Mouse (Mus musculus) neural tube, embryonic 15.5 days (tissue): ENCODE data around the gene Krt1. TPM values are rescaled to one million over a fixed set of nuclear protein-coding genes. Genes with fewer than 3 reads are reported as not detected.

Experiments
- ATAC-seq: fragments of 200-750 bp; cut with Nextera tagmentation; 2 replicates; pipeline ENCODE4 v1.8.0; 2017; ENCODE audit warnings: mild to moderate bottlenecking, moderate TSS enrichment, moderate library complexity; ENCODE audit not compliant: low FRiP score
- H3K27ac ChIP-seq: fragments of 300-500 bp; sonication (generic); replicated peaks from 2 replicates; pipeline ENCODE4 v1.5.1; 2015; ENCODE audit warnings: mild to moderate bottlenecking, inconsistent platforms
- H3K27me3 ChIP-seq: fragments of 300-500 bp; sonication (generic); replicated peaks from 2 replicates; pipeline ENCODE4 v1.6.1; 2015; ENCODE audit warnings: inconsistent platforms
- H3K36me3 ChIP-seq: fragments of 300-500 bp; sonication (generic); 2 replicates; pipeline ENCODE4 v1.6.1; 2015; ENCODE audit warnings: inconsistent platforms
- H3K4me1 ChIP-seq: fragments of 300-500 bp; sonication (generic); 2 replicates; pipeline ENCODE4 v1.6.1; 2015; ENCODE audit warnings: inconsistent platforms
- H3K4me2 ChIP-seq: fragments of 300-500 bp; sonication (generic); 2 replicates; pipeline ENCODE4 v1.6.1; 2015; ENCODE audit warnings: inconsistent platforms, mild to moderate bottlenecking, moderate library complexity
- H3K4me3 ChIP-seq: fragments of 300-500 bp; sonication (generic); replicated peaks from 2 replicates; pipeline ENCODE4 v1.5.1; 2015; ENCODE audit warnings: mild to moderate bottlenecking, inconsistent platforms
- H3K9ac ChIP-seq: fragments of 300-500 bp; sonication (generic); replicated peaks from 2 replicates; pipeline ENCODE4 v1.6.1; 2015; ENCODE audit warnings: mild to moderate bottlenecking, inconsistent platforms
- H3K9me3 ChIP-seq: fragments of 300-500 bp; sonication (generic); replicated peaks from 2 replicates; pipeline ENCODE4 v1.6.1; 2016; ENCODE audit warnings: inconsistent platforms
- WGBS: fragments of 180-500 bp; shearing (Covaris S2); methylation state at CpG from one replicate; pipeline ENCODE4 v1.1.7; 2015; ENCODE audit warnings: mixed read lengths; 5-methylcytosine and 5-hydroxymethylcytosine counted together
- polyA plus RNA-seq: library from polyadenylated mRNA; unstranded; fragments of >200 nt; fragmentation: Nextera tagmentation; extraction: Ambion mirVana; gene quantifications from 2 replicates; pipeline ENCODE4 v1.2.1, GENCODE M21; 2015

Krt1 gene
- polyA plus RNA-seq: 11.9 and 16.9 TPM in 2 replicates

DNA sequence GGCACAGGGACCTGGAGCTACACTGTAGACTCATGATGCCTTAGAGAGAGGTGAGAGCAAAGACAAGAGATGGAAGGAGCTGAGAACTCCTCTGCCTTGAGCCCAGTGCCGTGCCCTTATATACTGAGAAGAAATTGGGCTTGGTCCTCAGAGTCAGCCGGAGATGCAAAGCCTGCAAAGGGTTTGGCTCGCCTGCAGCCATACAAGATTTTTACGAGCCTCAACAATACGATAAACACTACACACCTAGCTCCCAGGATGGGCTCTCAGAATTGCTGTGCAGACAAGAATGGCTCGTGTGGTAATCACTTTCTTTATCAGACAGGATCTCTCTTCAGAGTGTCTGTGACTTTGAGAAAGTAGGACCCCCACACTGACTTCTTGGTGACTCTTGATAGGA is at the start of gene Krt1:
TSS of gene Krt1 (minus strand) at position 101 of the 400 bp plus-strand sequence.
- Histone ChIP-seq H3K27ac (no peak within 1 kb of the TSS), H3K27me3 (peaks cover 11% of the 10 kb centered on the region; the same call in 1 of the 2 replicates), H3K9me3 (no peaks in the 10 kb centered on the region), H3K4me3 (no peak within 1 kb of the TSS), H3K9ac (no peak within 1 kb of the TSS), H3K4me2 (no peak within 1 kb of the TSS), H3K4me1 (peaks cover 16% of the 10 kb centered on the region), H3K36me3 (no peaks in the 10 kb centered on the region)
- ATAC-seq: no peak
- WGBS: 83% methylated on average over 6 of the region's 6 CpGs

DNA sequence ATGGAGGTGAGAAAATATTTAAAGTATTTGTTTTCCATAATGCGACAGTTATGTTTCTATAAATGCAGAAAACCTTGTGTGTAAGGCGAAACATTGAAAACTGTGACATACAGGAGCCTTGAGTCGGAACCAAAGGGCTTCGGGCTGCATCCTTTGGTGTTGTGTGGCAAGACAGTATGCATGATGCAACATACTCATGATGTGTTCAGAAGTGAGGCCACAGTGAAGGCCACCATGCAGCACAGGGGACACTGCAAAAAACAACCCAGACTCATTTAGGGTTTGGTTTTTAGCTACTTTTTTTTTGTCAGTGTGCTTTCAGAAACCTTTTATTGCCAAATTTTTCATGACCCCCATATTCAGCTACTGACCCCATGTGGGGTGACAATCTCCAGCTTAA is 44.6 kb upstream of the Krt1 start:
- no peaks in the 10 kb centered on the region for H3K36me3 ChIP-seq
- no peak overlapping the region for H3K27ac ChIP-seq
- no peaks in the 10 kb centered on the region for H3K4me1 ChIP-seq
- no peak overlapping the region for H3K4me3 ChIP-seq
- no peak overlapping the region for H3K4me2 ChIP-seq
- ATAC-seq: no peak
- H3K9me3 ChIP-seq: no peaks in the 10 kb centered on the region
- no peak overlapping the region for H3K9ac ChIP-seq
- WGBS: 95% methylated on average over 4 of the region's 4 CpGs
- H3K27me3 ChIP-seq: no peaks in the 10 kb centered on the region

- Histone ChIP-seq H3K4me2 (no peak within 1 kb of the TSS), H3K4me3 (no peak within 1 kb of the TSS), H3K4me1 (no peaks in the 10 kb centered on the region), H3K9ac (no peak within 1 kb of the TSS), H3K27ac (no peak within 1 kb of the TSS), H3K9me3 (no peaks in the 10 kb centered on the region), H3K36me3 (no peaks in the 10 kb centered on the region), H3K27me3 (no peaks in the 10 kb centered on the region)
- ATAC-seq: no peak
- WGBS: 59% methylated on average over 4 of the region's 4 CpGs
These were observed 42.2 kb upstream of the Krt1 start, which contains the start of gene Krt76 for GRCm38 (mm10) chr15:101892820-101893219. TSS of gene Krt76 (minus strand) at chr15:101892920.

- 34% methylated on average over 11 of the region's 11 CpGs for WGBS
- Histone ChIP-seq H3K4me3 (no peak overlapping the region), H3K9me3 (no peaks in the 10 kb centered on the region), H3K4me1 (no peaks in the 10 kb centered on the region), H3K36me3 (no peaks in the 10 kb centered on the region), H3K4me2 (no peak overlapping the region), H3K27me3 (no peaks in the 10 kb centered on the region), H3K9ac (no peak overlapping the region), H3K27ac (no peak overlapping the region)
- ATAC-seq: no peak
These were observed 29.2 kb upstream of the Krt1 start for GRCm38 (mm10) chr15:101879776-101880175.

DNA sequence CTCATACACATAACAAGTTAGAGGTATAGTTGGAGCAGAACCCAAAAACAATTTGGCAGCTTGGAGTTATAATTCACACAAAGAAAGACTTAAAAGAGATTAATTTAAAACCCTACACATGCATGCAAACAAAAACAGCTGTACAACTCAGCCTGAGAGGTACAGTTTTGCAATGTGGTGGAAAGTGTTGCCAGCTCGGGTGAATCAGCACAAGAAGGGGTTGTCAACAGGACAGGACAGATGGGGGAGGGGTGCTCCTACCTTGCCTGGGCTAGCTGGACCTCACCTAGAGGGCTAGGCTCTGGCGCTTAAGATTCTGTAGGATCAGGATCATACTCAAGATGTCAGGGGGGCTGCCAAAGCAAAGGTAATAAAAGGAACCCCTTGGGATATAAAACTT is 27.4 kb upstream of the Krt1 start:
- WGBS: 65% methylated on average over 2 of the region's 2 CpGs
- H3K27me3 ChIP-seq: no peaks in the 10 kb centered on the region

DNA sequence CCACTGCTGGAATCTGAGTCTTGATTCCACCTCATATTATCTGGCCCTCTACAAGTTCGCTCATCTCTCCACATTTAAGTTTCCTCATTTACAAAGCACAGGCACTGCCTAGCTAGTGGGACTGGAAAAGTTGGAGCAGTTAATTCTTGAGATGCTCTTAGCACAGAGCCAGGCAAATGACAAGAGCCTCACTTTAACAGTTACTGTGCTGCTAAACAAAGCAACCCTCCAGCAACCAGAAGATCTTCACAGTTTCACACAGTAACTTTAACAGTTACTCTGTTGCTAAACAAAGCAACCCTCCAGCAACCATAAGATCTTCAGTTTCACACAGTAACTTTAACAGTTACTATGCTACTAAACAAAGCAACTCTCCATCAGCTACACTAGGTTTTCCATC is 23.8 kb upstream of the Krt1 start:
- H3K9ac ChIP-seq: no peak overlapping the region
- no peak for ATAC-seq
- WGBS: 85% methylated on average over 1 of the region's 1 CpGs

More for the DNA sequence above, 27.4 kb upstream of the Krt1 start:
- no peak overlapping the region for H3K27ac ChIP-seq
- ATAC-seq: no peak
- H3K36me3 ChIP-seq: no peaks in the 10 kb centered on the region
- H3K9ac ChIP-seq: no peak overlapping the region
- no peaks in the 10 kb centered on the region for H3K9me3 ChIP-seq
- H3K4me1 ChIP-seq: no peaks in the 10 kb centered on the region
- H3K4me3 ChIP-seq: no peak overlapping the region
- no peak overlapping the region for H3K4me2 ChIP-seq

DNA sequence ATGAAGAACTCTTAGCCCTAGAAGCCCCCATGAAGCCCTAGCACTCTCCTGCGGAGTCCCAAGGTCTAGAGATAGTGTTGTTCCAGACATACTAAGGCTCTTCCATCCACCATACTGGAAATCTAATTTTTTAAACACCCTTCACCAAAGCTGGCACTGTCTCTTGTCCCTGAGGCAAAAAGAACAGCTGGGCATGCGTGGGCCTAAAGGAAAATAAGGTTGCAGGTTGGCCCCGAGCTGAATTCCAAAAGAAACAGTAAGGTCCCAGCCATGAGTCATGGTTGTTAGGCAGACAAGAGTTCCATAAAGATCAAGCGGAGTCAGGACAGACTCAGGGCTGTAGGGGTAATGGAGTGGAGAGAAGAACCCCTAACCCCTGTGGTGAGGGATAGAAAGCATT is 22.6 kb upstream of the Krt1 start:
- Histone ChIP-seq H3K36me3 (no peaks in the 10 kb centered on the region), H3K27ac (no peak overlapping the region), H3K4me2 (no peak overlapping the region), H3K4me1 (peaks cover 9% of the 10 kb centered on the region; the same call in 1 of the 2 replicates), H3K4me3 (no peak overlapping the region), H3K9me3 (no peaks in the 10 kb centered on the region), H3K9ac (no peak overlapping the region), H3K27me3 (no peaks in the 10 kb centered on the region)
- no peak for ATAC-seq
- WGBS: 39% methylated on average over 4 of the region's 4 CpGs

More for the DNA sequence above, 23.8 kb upstream of the Krt1 start:
- Histone ChIP-seq H3K4me2 (no peak overlapping the region), H3K4me3 (no peak overlapping the region), H3K4me1 (peaks cover 5% of the 10 kb centered on the region; the same call in 1 of the 2 replicates), H3K36me3 (no peaks in the 10 kb centered on the region), H3K9me3 (no peaks in the 10 kb centered on the region), H3K27ac (no peak overlapping the region), H3K27me3 (no peaks in the 10 kb centered on the region)

- H3K4me2 ChIP-seq: no peak within 1 kb of the TSS
- peak; percentile 47 for ATAC-seq
- no peak within 1 kb of the TSS for H3K9ac ChIP-seq
- H3K27ac ChIP-seq: no peak within 1 kb of the TSS
- no peaks in the 10 kb centered on the region for H3K36me3 ChIP-seq
- no peaks in the 10 kb centered on the region for H3K27me3 ChIP-seq
- no peak within 1 kb of the TSS for H3K4me3 ChIP-seq
- H3K9me3 ChIP-seq: no peaks in the 10 kb centered on the region
- H3K4me1 ChIP-seq: peaks cover 9% of the 10 kb centered on the region; the same call in 1 of the 2 replicates
- 35% methylated on average over 6 of the region's 6 CpGs for WGBS
These were observed 18.8 kb upstream of the Krt1 start, which contains the start of gene Krt77 for GRCm38 (mm10) chr15:101869431-101869830. TSS of gene Krt77 (minus strand) at chr15:101869705.

GRCm38 (mm10) chr15:101866754-101867153 is 16.2 kb upstream of the Krt1 start:
- Histone ChIP-seq H3K36me3 (no peaks in the 10 kb centered on the region), H3K9me3 (no peaks in the 10 kb centered on the region), H3K4me3 (no peak overlapping the region), H3K4me2 (no peak overlapping the region), H3K9ac (no peak overlapping the region), H3K4me1 (peaks cover 9% of the 10 kb centered on the region; the same call in 1 of the 2 replicates), H3K27me3 (peaks cover 2% of the 10 kb centered on the region), H3K27ac (no peak overlapping the region)
- ATAC-seq: no peak
- WGBS: 83% methylated on average over 7 of the region's 7 CpGs

GRCm38 (mm10) chr15:101860421-101861130 is 10.0 kb upstream of the Krt1 start:
- peaks cover 20% of the 10 kb centered on the region for H3K4me1 ChIP-seq
- WGBS: 57% methylated on average over 13 of the region's 13 CpGs
- H3K27me3 ChIP-seq: peaks cover 41% of the 10 kb centered on the region
- peak overlapping the region; percentile 90 for H3K4me2 ChIP-seq
- H3K4me3 ChIP-seq: peak overlapping the region; percentile 48
- H3K9me3 ChIP-seq: no peaks in the 10 kb centered on the region
- H3K27ac ChIP-seq: no peak overlapping the region
- no peak overlapping the region for H3K9ac ChIP-seq
- no peaks in the 10 kb centered on the region for H3K36me3 ChIP-seq
- ATAC-seq: no peak

DNA sequence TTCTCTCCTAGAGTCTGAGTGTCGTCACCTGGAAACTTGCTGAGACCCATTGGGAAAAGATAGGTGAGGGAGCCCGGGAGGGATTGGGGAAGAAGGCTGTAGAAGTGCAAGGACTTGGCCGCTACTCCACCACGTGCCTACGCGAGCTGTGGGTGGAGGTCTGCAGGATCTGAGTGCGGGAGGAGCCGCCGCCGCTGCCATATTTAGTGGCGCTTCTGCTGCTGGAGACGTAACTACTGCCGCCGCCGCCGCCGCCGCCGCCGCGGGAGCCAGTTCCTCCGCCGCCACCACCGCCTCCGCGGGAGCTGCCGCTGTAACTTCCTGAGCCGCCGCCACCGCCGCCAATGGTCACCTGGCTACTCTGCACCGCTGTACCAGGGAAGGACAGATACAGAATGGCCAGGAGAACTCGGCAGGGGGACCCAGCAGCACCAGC is 9.2 kb upstream of the Krt1 start:
- ATAC-seq: peak; percentile 50; the same call in 1 of the 2 replicates
- H3K9ac ChIP-seq: peak overlapping the region; percentile 59
- H3K9me3 ChIP-seq: no peaks in the 10 kb centered on the region
- H3K4me3 ChIP-seq: peak overlapping the region; percentile 48
- no peaks in the 10 kb centered on the region for H3K36me3 ChIP-seq
- under 1% methylated on average over 33 of the region's 33 CpGs for WGBS
- H3K27ac ChIP-seq: no peak overlapping the region
- peak overlapping the region; percentile 90 for H3K4me2 ChIP-seq
- peaks cover 41% of the 10 kb centered on the region for H3K27me3 ChIP-seq
- H3K4me1 ChIP-seq: peaks cover 20% of the 10 kb centered on the region
